Mouse (Mus musculus) limb, embryonic 15.5 days (tissue): ENCODE results near the gene Fbxw7. TPM values are rescaled to one million over a fixed set of nuclear protein-coding genes. Genes with fewer than 3 reads are reported as not detected.

Experiments
- ATAC-seq: fragments of 200-750 bp; cut with Nextera tagmentation; 2 replicates; pipeline ENCODE4 v1.8.0; 2017; ENCODE audit warnings: low read depth, moderate TSS enrichment; ENCODE audit not compliant: insufficient number of reproducible peaks, low FRiP score, low TSS enrichment
- H3K27ac ChIP-seq: fragments of 300-500 bp; sonication (generic); 2 replicates; pipeline ENCODE4 v1.5.1; 2015; ENCODE audit warnings: moderate library complexity, mild to moderate bottlenecking, inconsistent platforms
- H3K27me3 ChIP-seq: fragments of 300-500 bp; sonication (generic); 2 replicates; pipeline ENCODE4 v1.6.1; 2015; ENCODE audit warnings: inconsistent platforms
- H3K36me3 ChIP-seq: fragments of 300-500 bp; sonication (generic); 2 replicates; pipeline ENCODE4 v1.6.1; 2015; ENCODE audit warnings: inconsistent platforms
- H3K4me1 ChIP-seq: fragments of 300-500 bp; sonication (generic); 2 replicates; pipeline ENCODE4 v1.6.1; 2015; ENCODE audit warnings: inconsistent platforms
- H3K4me2 ChIP-seq: fragments of 300-500 bp; sonication (generic); 2 replicates; pipeline ENCODE4 v1.6.1; 2015; ENCODE audit warnings: mild to moderate bottlenecking, inconsistent platforms
- H3K4me3 ChIP-seq: fragments of 300-500 bp; sonication (generic); 2 replicates; pipeline ENCODE4 v1.5.1; 2015; ENCODE audit warnings: mild to moderate bottlenecking, inconsistent platforms
- H3K9ac ChIP-seq: fragments of 300-500 bp; sonication (generic); 2 replicates; pipeline ENCODE4 v1.6.1; 2015; ENCODE audit warnings: inconsistent platforms
- H3K9me3 ChIP-seq: fragments of 300-500 bp; sonication (generic); 2 replicates; pipeline ENCODE4 v1.6.1; 2016; ENCODE audit warnings: inconsistent platforms
- WGBS: fragments of 180-500 bp; shearing (Covaris S2); methylation state at CpG from one replicate; pipeline ENCODE4 v1.1.7; 2015; 5-methylcytosine and 5-hydroxymethylcytosine counted together
- polyA plus RNA-seq: library from polyadenylated mRNA; unstranded; fragments of >200 nt; fragmentation: Nextera tagmentation; extraction: Ambion mirVana; gene quantifications from 2 replicates; pipeline ENCODE4 v1.2.1, GENCODE M21; 2015

Fbxw7 gene
- polyA plus RNA-seq, 1 experiment from 2014 or later = 11.4 TPM

DNA sequence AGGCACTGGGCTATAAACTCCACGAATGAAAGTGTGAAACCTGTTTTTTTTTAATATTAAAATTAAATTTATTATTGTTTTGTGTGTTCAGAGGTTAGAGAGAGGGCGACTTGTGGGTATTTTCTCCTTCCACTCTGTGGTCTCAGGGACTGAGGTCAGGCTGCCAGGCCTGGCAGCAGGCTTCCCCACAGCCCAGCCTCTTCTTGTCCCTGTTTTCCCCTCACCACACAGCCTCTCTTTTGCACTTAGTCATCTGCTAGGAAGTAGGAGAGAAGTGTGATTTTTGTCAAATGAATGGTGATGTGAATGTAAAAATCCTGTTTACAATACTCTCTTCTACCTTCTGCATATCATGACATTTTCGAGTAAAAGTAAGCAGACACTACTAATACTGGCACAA, 7.2 kb upstream of the Fbxw7 start:
- Histone ChIP-seq H3K27me3 (no peaks in the 10 kb centered on the region), H3K4me2 (no peak overlapping the region), H3K36me3 (no peaks in the 10 kb centered on the region), H3K9me3 (no peaks in the 10 kb centered on the region), H3K4me3 (no peak overlapping the region), H3K4me1 (peaks cover under 1% of the 10 kb centered on the region; the same call in 1 of the 2 replicates), H3K27ac (no peak overlapping the region), H3K9ac (no peak overlapping the region)
- no peak for ATAC-seq
- 67% methylated on average over 3 of the region's 3 CpGs for WGBS

DNA sequence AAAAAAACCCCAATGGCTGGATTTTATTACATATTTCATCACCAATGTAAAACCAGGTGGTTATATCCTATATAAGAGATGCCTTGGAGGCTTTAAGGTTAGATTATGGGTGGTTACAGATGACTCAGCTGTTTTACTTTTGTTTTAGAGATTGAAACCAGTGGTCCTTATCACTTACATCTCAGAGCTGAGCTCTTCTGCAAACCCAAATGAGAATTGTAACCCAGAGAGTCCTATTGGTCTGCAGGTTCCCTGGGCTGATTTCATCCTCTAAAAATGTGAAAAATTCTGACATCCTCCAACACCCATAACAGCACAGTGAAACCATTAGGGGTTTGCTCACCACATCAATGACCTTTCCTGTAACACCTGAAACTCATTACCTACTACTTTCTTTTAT, 6.2 kb upstream of the Fbxw7 start:
- ATAC-seq = no peak
- no peak overlapping the region for H3K9ac ChIP-seq
- no peak overlapping the region for H3K4me3 ChIP-seq
- no peaks in the 10 kb centered on the region for H3K9me3 ChIP-seq
- H3K4me1 ChIP-seq = peaks cover 7% of the 10 kb centered on the region
- no peak overlapping the region for H3K27ac ChIP-seq
- H3K36me3 ChIP-seq = no peaks in the 10 kb centered on the region
- no peaks in the 10 kb centered on the region for H3K27me3 ChIP-seq
- H3K4me2 ChIP-seq = no peak overlapping the region

DNA sequence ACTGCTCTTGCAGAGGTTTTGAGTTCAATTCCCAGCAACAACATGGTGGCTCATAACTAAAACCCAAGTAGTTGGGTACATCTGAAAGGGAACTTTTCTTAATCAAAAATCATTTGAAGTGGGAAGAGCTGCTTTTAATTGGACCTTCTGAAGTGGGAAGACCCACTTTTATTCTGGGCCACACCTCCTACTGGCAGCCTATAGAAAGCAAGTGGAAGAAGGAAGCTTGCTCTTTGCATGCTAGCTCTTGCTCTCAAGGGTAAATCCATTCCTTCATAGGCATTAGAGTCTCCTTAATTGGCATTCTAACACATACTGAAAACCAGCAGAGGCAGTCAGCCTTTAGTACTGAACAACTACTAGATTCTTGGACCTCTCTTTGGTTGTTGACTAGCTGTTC, 4.3 kb upstream of the Fbxw7 start:
- ATAC-seq = no peak
- Histone ChIP-seq H3K36me3 (no peaks in the 10 kb centered on the region), H3K27ac (no peak overlapping the region), H3K9me3 (no peaks in the 10 kb centered on the region), H3K27me3 (no peaks in the 10 kb centered on the region), H3K4me1 (peaks cover 13% of the 10 kb centered on the region), H3K4me2 (no peak overlapping the region), H3K9ac (no peak overlapping the region), H3K4me3 (no peak overlapping the region)

DNA sequence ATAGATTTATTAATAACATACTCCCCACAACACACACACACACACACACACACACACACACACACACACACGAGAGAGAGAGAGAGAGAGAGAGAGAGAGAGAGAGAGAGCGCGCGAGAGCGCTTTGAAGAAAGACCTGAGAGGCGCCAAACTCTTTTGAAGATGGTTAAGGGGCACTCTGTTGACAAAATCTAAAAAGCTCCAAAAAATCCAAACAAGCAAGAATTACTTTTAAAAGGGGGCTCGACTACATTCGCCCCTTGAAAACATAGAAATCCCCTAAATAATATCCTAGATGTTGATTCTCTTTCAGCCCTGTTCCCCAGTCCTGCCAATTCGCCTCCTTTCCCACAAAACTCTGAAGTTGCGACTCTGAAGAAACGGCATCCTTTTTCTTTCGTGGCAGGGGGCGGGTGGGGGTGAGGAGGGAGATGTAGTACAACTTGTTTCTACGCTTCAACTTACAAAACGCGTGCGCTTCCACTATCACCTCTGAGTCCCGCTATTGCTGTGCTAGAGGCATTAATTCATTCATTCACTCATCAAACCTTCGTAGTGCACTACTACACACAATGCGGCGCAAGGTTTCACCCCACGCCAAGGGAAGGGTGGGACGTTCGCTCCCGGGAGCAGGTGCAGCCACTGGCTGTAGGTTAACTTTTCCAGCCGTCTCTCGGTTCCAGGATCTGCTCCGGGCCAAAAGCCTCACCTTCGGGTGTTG, 1.5 kb upstream of the Fbxw7 start:
- Histone ChIP-seq H3K27me3 (no peaks in the 10 kb centered on the region), H3K27ac (peak overlapping the region; percentile 97), H3K9ac (peak overlapping the region; percentile 62), H3K9me3 (no peaks in the 10 kb centered on the region), H3K4me3 (peak overlapping the region; percentile 76), H3K4me1 (peaks cover 21% of the 10 kb centered on the region), H3K36me3 (no peaks in the 10 kb centered on the region), H3K4me2 (peak overlapping the region; percentile 80)
- no peak for ATAC-seq
- WGBS = 1% methylated on average over 29 of the region's 29 CpGs

DNA sequence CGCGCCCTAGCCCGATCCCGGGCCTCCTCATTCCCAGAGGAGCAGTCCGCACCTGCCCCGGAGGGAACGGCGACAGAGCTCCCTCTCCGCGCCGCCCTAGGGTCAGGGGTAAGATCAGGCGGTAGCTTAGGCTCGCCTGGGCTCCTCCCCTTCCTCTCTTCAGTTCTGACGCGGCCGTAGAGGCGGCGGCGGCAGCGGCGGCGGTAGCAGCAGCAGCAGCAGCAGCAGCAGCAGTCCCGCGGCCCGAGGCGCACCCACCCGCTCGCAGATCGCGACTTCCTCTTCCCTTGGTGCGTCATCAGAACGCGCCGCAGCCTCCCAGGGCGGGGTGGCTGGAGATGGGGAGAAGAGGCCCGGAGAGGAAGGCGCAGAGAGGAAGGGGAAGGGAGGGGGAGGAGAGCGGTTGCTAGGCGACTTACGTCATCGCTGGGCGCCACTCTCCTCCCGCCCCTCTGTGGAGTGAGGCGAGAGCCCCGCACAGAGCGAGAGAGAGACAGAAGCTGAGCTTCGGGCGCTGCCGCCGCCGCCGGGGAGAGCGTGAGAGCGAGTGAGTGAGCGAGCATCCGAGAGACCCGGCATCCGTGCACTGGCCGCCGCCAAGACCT, 809 bp upstream of the Fbxw7 start:
- Histone ChIP-seq H3K4me1 (peaks cover 21% of the 10 kb centered on the region), H3K27me3 (no peaks in the 10 kb centered on the region), H3K27ac (peak overlapping the region; percentile 97), H3K36me3 (no peaks in the 10 kb centered on the region), H3K4me2 (peak overlapping the region; percentile 97), H3K9me3 (no peaks in the 10 kb centered on the region), H3K9ac (peak overlapping the region; percentile 90), H3K4me3 (peak overlapping the region; percentile 76)
- WGBS = under 1% methylated on average over 34 of the region's 60 CpGs
- ATAC-seq = peak; percentile 99

DNA sequence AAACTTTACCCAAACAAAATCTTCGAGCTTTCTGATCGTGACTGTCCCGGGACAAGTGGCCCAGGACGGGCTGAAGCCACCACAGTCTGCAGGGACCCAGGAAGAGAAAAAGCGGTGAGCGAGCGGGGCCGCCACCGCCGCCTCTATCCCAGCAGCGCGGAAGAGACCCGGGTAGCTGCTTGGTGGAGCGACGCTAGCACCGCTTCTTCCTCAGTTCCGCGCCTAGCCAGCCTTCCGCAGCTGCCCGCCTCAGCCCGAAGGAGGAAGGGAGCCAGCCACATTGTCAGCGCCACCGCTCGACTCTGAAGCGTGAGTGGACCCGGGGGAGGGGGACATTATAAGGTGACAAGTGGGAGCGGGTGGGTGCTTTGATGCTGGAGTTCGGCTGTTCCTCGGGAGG, 393 bp downstream of the Fbxw7 start:
- Histone ChIP-seq H3K36me3 (no peaks in the 10 kb centered on the region), H3K9me3 (no peaks in the 10 kb centered on the region), H3K27me3 (no peaks in the 10 kb centered on the region), H3K4me3 (peak overlapping the region; percentile 76), H3K4me1 (peaks cover 21% of the 10 kb centered on the region), H3K4me2 (peak overlapping the region; percentile 97), H3K9ac (peak overlapping the region; percentile 90), H3K27ac (peak overlapping the region; percentile 97; the same call in 1 of the 2 replicates)
- WGBS = 0% methylated on average over 28 of the region's 29 CpGs
- no peak; the same call in 1 of the 2 replicates for ATAC-seq

DNA sequence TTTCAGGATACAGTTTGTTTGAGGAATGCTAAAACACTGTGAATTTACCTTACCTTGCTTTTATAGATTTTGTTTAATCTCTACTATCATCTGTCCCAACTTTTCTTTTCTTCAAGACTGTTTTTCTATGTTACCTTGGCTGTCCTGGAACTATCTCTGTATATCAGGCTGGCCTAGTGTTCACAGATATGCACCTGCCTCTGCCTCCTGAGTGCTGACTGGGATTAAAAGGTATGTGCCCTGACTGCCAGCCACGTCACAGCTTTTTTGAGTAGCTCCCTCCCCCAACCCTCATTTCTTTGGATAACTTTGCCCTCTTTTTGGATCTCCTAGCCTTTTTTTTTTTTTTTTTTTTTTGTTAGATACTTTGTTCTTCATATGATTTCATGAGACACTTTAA, 1.9 kb downstream of the Fbxw7 start:
- H3K27me3 ChIP-seq = no peaks in the 10 kb centered on the region
- no peak for ATAC-seq
- H3K36me3 ChIP-seq = no peaks in the 10 kb centered on the region
- H3K4me1 ChIP-seq = peaks cover 21% of the 10 kb centered on the region
- no peak overlapping the region for H3K9ac ChIP-seq
- H3K4me3 ChIP-seq = no peak overlapping the region
- no peaks in the 10 kb centered on the region for H3K9me3 ChIP-seq
- no peak overlapping the region for H3K27ac ChIP-seq
- 64% methylated on average over 1 of the region's 1 CpGs for WGBS
- no peak overlapping the region for H3K4me2 ChIP-seq

DNA sequence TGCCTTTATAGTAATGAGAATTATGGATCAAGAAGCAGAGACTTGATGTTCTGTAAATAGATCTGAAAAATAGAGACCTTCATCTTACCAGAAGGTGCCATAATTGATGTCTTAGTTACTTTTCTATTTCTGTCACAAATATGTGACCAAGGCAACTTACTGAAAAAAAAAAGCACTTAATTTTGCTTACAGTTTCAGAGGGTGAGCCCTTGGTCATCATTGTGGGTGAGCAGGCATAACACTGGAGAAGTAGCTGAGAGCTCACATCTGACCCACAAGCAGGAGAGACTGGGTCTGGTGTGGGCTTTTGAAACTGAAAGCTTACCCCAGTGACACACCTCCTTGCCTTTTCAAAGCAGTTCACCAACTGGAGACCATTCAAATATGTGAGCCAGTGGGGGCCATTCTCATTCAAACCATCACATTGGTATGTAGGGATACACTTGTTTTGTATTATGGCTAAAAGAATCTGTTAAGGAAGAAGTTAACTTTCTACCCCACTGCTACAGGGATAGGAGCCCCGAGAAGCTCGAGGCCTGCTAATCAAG, 5.7 kb downstream of the Fbxw7 start:
- Histone ChIP-seq H3K36me3 (no peaks in the 10 kb centered on the region), H3K4me3 (no peak overlapping the region), H3K27ac (no peak overlapping the region), H3K4me1 (peaks cover 8% of the 10 kb centered on the region), H3K4me2 (no peak overlapping the region), H3K27me3 (no peaks in the 10 kb centered on the region), H3K9me3 (no peaks in the 10 kb centered on the region), H3K9ac (no peak overlapping the region)
- WGBS = 86% methylated on average over 2 of the region's 2 CpGs
- no peak for ATAC-seq

DNA sequence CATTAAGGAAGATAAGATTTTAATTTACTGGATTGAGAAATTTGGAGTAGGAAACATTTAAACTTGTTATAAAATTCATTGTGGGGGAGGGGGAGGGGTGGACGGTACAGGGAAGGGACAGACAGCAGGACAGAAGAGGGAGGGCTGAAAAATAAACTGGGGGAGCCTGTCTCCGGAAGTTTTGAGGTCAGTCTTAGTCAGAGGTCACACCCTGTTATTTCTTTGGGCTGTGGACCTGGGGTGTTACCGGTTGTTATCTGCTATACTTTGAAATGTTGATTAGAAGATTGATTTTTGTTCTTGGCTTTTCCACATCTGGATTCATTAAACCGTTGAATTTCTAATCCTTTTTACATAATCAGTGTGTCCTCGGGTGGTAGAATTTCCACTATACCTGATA, 10.9 kb downstream of the Fbxw7 start:
- no peaks in the 10 kb centered on the region for H3K36me3 ChIP-seq
- no peaks in the 10 kb centered on the region for H3K4me1 ChIP-seq
- H3K27ac ChIP-seq = no peak overlapping the region
- no peaks in the 10 kb centered on the region for H3K27me3 ChIP-seq
- 60% methylated on average over 5 of the region's 5 CpGs for WGBS
- H3K4me3 ChIP-seq = no peak overlapping the region
- no peak overlapping the region for H3K4me2 ChIP-seq
- H3K9me3 ChIP-seq = no peaks in the 10 kb centered on the region
- no peak for ATAC-seq
- H3K9ac ChIP-seq = no peak overlapping the region

DNA sequence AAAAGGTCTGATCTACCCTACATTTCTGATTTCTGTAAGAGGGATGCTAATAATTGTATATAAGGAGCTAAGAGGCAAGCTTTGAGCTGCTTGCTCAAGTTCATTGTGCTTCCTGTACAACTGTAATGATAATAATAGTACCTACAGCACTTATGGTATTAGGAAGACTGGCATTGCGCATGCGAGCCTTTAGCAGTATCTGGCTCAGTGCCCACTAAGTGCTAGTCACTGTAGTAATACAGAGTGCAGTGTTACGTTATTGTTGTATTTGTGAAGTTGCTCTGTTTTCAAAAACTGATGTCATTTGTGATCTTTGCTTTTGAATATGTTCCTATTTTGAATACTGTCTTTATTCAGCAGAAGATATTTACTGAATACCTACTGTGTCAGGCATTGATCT, 11.3 kb downstream of the Fbxw7 start:
- 68% methylated on average over 3 of the region's 3 CpGs for WGBS
- Histone ChIP-seq H3K4me1 (no peaks in the 10 kb centered on the region), H3K9ac (no peak overlapping the region), H3K36me3 (no peaks in the 10 kb centered on the region), H3K27ac (no peak overlapping the region), H3K9me3 (no peaks in the 10 kb centered on the region), H3K27me3 (no peaks in the 10 kb centered on the region), H3K4me3 (no peak overlapping the region), H3K4me2 (no peak overlapping the region)
- ATAC-seq = no peak

DNA sequence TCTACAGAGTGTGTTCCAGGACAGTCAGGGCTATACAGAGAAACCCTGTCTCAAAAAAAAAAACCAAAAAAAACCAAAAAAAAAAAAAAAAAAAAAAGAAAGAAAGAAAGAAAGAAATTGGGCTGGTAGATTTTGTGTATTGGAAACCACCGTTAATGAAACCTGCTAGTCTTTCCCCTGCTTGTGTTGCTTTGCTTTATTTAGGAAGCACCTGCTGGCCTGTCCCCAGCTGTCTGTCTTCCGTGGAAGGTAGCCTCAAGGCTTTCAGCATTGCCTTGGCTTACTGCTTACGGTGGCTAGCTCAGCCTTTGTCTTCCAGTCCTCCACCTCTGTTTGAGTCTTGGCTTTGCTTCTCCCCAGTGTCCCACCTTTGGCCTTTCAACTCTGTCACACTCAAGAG, 11.9 kb downstream of the Fbxw7 start:
- H3K27ac ChIP-seq = no peak overlapping the region
- H3K36me3 ChIP-seq = no peaks in the 10 kb centered on the region
- 82% methylated on average over 3 of the region's 3 CpGs for WGBS
- no peak overlapping the region for H3K4me2 ChIP-seq
- no peaks in the 10 kb centered on the region for H3K27me3 ChIP-seq
- no peak for ATAC-seq
- H3K4me3 ChIP-seq = no peak overlapping the region
- H3K9ac ChIP-seq = no peak overlapping the region
- H3K9me3 ChIP-seq = no peaks in the 10 kb centered on the region
- no peaks in the 10 kb centered on the region for H3K4me1 ChIP-seq

DNA sequence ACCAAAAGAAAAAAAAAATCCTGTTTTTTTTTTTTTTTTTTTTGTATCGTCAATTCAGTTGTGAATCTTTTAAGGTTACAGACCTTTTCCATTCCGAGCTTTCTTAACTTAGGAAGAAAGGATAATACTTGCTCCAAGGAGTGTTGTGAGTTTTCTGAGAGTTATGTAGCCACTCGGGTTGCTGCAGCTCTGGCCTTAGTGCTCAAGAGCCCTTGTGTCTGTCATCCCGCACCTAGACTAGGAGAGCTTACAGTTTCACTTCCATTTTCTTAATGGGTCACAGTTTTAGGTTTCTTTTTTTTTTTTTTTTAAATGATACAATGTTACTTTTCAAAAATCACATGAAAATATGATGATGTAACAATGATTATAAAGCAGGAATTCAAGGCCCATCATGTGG, 12.5 kb downstream of the Fbxw7 start:
- no peak overlapping the region for H3K4me2 ChIP-seq
- no peaks in the 10 kb centered on the region for H3K27me3 ChIP-seq
- H3K9ac ChIP-seq = no peak overlapping the region
- no peak overlapping the region for H3K27ac ChIP-seq
- no peak for ATAC-seq
- H3K4me3 ChIP-seq = no peak overlapping the region
- WGBS = 89% methylated on average over 4 of the region's 4 CpGs
- no peaks in the 10 kb centered on the region for H3K4me1 ChIP-seq
- H3K9me3 ChIP-seq = no peaks in the 10 kb centered on the region
- no peaks in the 10 kb centered on the region for H3K36me3 ChIP-seq
